Mouse (Mus musculus) small intestine, adult 2 months (tissue): ENCODE results near the gene Ilk.

ENCODE experiments used
- CTCF ChIP-seq: fragments of 200-500 bp; IDR thresholded peaks from 2 replicates; pipeline ENCODE4 v1.5.1; 2012; ENCODE audit warnings: low read depth, mild to moderate bottlenecking, control low read depth, inconsistent platforms, low read length, moderate library complexity, mixed read lengths; ENCODE audit not compliant: insufficient replicate concordance, insufficient read length; ENCODE audit errors: extremely low read depth
- POLR2A ChIP-seq: fragments of 200-500 bp; IDR thresholded peaks from 2 replicates; pipeline ENCODE4 v1.6.1; 2012; ENCODE audit warnings: low read depth, mild to moderate bottlenecking, control low read depth, inconsistent platforms, low read length, moderate library complexity

DNA sequence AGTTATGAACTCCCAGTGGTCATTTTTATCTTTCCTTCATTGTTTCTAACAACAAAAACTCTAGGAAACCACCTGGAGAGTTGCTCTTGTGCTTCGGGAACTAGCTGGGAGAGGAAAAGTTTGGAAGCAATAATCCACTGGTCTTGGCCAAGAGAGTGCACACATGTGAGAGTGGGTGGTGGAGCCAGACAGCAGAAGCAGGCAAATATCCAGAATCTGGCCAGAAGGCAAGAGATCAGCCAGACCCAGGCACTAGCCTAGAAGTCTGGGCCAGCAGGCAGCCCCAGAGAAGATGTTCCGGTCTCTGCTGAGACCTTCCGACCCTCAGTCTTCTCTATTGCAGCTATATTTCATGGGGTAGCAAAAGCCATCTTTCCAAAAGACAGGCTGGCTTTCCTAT lies 33.6 kb downstream of the Ilk start:
- TF ChIP-seq POLR2A (no peak), CTCF (no peak)
